Mouse (Mus musculus) liver, embryonic 14.5 days (tissue): Measurements from ENCODE around the gene Fam151a. TPM values are rescaled to one million over a fixed set of nuclear protein-coding genes. Genes with fewer than 3 reads are reported as not detected.

ENCODE experiments used
- ATAC-seq: fragments of 200-750 bp; cut with Nextera tagmentation; 2 replicates; pipeline ENCODE4 v1.8.0; 2017; ENCODE audit warnings: moderate number of reproducible peaks, mild to moderate bottlenecking, moderate library complexity; ENCODE audit not compliant: insufficient read depth
- DNase-seq, 3 experiments: peaks; one replicate each; pipeline ENCODE4 v3.0.0-alpha.2; 2012 to 2013; ENCODE audit warnings: low read depth in 3 of 3, low spot score in 3 of 3
- H3K27ac ChIP-seq: fragments of 300-500 bp; sonication (generic); 2 replicates; pipeline ENCODE4 v1.5.1; 2014; ENCODE audit warnings: moderate library complexity, mild to moderate bottlenecking, control low read depth, inconsistent platforms
- H3K27me3 ChIP-seq: fragments of 300-500 bp; sonication (generic); 2 replicates; pipeline ENCODE4 v1.6.1; 2014; ENCODE audit warnings: mild to moderate bottlenecking, low read length, moderate library complexity; ENCODE audit not compliant: control insufficient read depth, insufficient read depth
- H3K36me3 ChIP-seq: fragments of 300-500 bp; sonication (generic); replicated peaks from 2 replicates; pipeline ENCODE4 v1.6.1; 2014; ENCODE audit warnings: low read depth; ENCODE audit not compliant: control insufficient read depth, insufficient read depth
- H3K4me1 ChIP-seq, 2 experiments: fragments of 200-500 bp in 1 of 2; fragments of 300-500 bp in 1 of 2; sonication (generic) in 1 of 2; replicated peaks; 2 replicates each; pipeline ENCODE4 v1.6.1; 2012 to 2014; ENCODE audit warnings: antibody characterized with exemption in 1 of 2, inconsistent platforms in 1 of 2, low read length in 1 of 2; ENCODE audit not compliant: control insufficient read depth in 2 of 2, insufficient read depth in 2 of 2
- H3K4me2 ChIP-seq: fragments of 300-500 bp; sonication (generic); 2 replicates; pipeline ENCODE4 v1.6.1; 2014; ENCODE audit warnings: low read depth, mild to moderate bottlenecking, control low read depth, moderate library complexity
- H3K4me3 ChIP-seq, 2 experiments: fragments of 200-500 bp in 1 of 2; fragments of 300-500 bp in 1 of 2; sonication (generic) in 1 of 2; 2 replicates each; pipeline ENCODE4 v1.5.1; 2012 to 2014; ENCODE audit warnings: low read depth in 2 of 2, low read length in 2 of 2, mild to moderate bottlenecking in 2 of 2, control low read depth in 1 of 2, inconsistent platforms in 1 of 2, moderate library complexity in 1 of 2; ENCODE audit not compliant: insufficient read depth in 1 of 2
- H3K9ac ChIP-seq: fragments of 300-500 bp; sonication (generic); replicated peaks from 2 replicates; pipeline ENCODE4 v1.6.1; 2014; ENCODE audit warnings: mild to moderate bottlenecking, control low read depth, moderate library complexity
- H3K9me3 ChIP-seq: fragments of 300-500 bp; sonication (generic); 2 replicates; pipeline ENCODE4 v1.6.1; 2016; ENCODE audit warnings: low read length, mixed read lengths; ENCODE audit not compliant: control insufficient read depth
- CTCF ChIP-seq: IDR thresholded peaks from 2 replicates; pipeline ENCODE4 v1.5.1; 2016; ENCODE audit warnings: antibody characterized with exemption, low read depth, control low read depth
- EP300 ChIP-seq: IDR thresholded peaks from 2 replicates; pipeline ENCODE4 v1.6.1; 2016; ENCODE audit warnings: antibody characterized with exemption, low read depth
- WGBS: fragments of 180-500 bp; shearing (Covaris S2); extraction: QIAGEN DNeasy Blood & Tissue Kit; methylation state at CpG from one replicate; pipeline ENCODE4 v1.1.7; 2014; ENCODE audit not compliant: insufficient replicate concordance; 5-methylcytosine and 5-hydroxymethylcytosine counted together
- polyA plus RNA-seq, 2 experiments: library from polyadenylated mRNA; depleted of rRNA in 1 of 2; stranded (reverse) in 1 of 2; unstranded in 1 of 2; fragments of >200 nt; fragmentation: Nextera tagmentation in 1 of 2; extraction: Ambion mirVana in 1 of 2; gene quantifications; 2 replicates each; pipeline versions ENCODE4 v1.2.1 to v1.2.3; 2012 to 2014

The Fam151a gene
- polyA plus RNA-seq, 2 experiments = 0.03 TPM; not detected in 1

DNA sequence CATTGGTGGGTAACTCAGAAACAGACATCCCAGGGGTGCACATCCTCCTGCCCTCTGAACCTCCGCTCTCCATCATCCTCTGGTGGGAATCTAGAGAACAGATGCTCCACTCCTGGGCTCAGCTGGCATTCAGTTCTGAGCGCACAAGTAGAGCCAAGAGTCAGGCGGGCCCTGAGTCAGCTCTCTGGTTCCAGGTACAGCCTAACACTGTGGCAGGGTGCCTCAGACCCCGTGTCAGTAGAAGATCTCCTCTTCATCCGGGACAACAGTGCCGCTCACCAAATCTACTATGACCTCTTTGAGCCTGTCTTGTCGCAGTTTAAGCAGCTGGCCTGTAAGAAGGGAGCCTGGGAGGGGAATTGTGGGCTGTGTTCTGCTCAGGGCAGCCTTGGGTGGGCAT, 12.2 kb downstream of the Fam151a start:
- H3K27ac ChIP-seq = no peak overlapping the region
- H3K4me1 ChIP-seq = no peaks in the 10 kb centered on the region
- no peak overlapping the region for H3K4me3 ChIP-seq
- no peak overlapping the region for H3K4me2 ChIP-seq
- H3K9me3 ChIP-seq = no peaks in the 10 kb centered on the region
- WGBS = 71% methylated on average over 7 of the region's 7 CpGs
- TF ChIP-seq EP300 (no peak), CTCF (no peak)
- DNase-seq (no peak), ATAC-seq (no peak)
- H3K9ac ChIP-seq = no peak overlapping the region
- no peaks in the 10 kb centered on the region for H3K36me3 ChIP-seq
- no peaks in the 10 kb centered on the region for H3K27me3 ChIP-seq

DNA sequence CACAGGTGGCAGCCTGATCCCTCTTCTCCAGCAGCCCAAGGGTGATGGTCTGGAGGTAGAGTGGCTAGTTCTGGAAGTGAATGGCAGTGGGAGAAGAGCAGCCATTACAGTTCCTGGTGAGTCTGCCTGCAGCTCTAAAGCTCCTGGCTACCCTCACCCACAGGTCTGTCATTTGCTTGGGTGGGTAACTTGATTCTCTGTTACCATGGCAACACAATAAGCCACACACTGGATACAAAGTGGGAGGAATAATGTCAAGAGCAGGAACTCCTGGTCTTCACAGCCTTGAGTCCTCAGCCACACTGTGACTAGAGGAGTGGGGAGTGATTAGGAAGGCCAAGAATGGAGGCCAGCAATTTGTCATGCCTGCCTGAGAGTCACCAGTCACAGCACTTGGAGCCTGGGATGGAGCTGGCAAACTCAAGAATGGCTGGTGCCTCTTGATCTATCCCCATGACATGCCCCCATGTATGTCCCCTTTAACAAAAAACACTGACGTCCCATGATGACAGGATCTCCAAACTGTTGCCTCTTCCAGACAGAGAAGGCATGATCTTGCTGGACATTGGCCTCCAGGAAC, 13.4 kb downstream of the Fam151a start:
- Histone ChIP-seq H3K9me3 (no peaks in the 10 kb centered on the region), H3K4me1 (no peaks in the 10 kb centered on the region), H3K27me3 (no peaks in the 10 kb centered on the region), H3K4me3 (no peak overlapping the region), H3K36me3 (no peaks in the 10 kb centered on the region), H3K27ac (no peak overlapping the region), H3K9ac (no peak overlapping the region), H3K4me2 (no peak overlapping the region)
- TF ChIP-seq CTCF (no peak), EP300 (no peak)
- no peak for DNase-seq
- WGBS = 58% methylated on average over 1 of the region's 1 CpGs
- no peak for ATAC-seq

DNA sequence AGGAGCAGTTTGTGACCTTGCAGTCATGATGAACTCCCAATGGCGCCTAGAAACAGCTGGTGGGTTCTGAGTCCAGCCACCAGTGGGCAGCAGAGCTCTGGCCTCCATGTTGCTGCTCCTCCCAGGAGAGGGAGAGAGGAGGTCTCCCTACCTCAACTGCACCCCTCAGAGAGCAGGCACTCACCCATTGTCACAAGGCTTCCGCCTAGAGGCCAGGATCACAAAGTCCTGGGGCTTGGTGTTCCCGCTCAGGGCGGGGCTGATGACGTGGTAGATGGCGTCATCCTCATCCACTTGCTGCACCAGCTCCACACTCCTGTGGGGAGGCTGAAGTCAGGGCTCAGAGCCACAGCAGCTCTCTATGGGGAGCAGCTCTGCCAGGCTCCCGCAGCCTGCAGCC, 16.0 kb downstream of the Fam151a start:
- H3K9ac ChIP-seq = no peak overlapping the region
- no peak overlapping the region for H3K27ac ChIP-seq
- no peak overlapping the region for H3K4me2 ChIP-seq
- 0 out of 2 replicates have a peak, but pooled peaks have one; percentile 51 for ATAC-seq
- H3K9me3 ChIP-seq = no peaks in the 10 kb centered on the region
- TF ChIP-seq CTCF (peak; percentile 87), EP300 (no peak)
- no peaks in the 10 kb centered on the region for H3K36me3 ChIP-seq
- no peaks in the 10 kb centered on the region for H3K27me3 ChIP-seq
- 19% methylated on average over 7 of the region's 7 CpGs for WGBS
- H3K4me3 ChIP-seq = no peak overlapping the region
- DNase-seq = peak in 2 of 3 experiments; percentile 7 to 24
- no peaks in the 10 kb centered on the region for H3K4me1 ChIP-seq

DNA sequence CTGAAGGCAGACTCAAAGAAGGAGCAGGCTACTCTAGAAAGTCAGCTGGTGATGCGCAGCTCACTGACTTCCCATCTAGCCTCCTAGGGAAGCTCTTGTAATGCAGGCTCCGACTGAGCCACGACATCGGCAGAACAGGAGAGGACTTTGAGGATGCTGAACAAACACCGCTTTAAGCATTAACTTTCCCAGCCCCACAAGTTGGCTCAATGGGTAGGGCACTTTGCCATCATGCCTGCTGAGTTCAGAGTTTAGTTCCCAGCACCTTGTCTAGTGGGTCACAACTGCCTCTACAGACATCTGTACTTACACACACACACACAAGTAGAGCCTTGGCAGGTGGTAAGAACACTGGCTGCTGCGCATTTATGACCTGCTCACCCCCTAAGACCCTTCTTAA, 18.0 kb downstream of the Fam151a start:
- Histone ChIP-seq H3K4me2 (no peak overlapping the region), H3K9ac (no peak overlapping the region), H3K27ac (no peak overlapping the region), H3K4me3 (no peak overlapping the region), H3K27me3 (no peaks in the 10 kb centered on the region), H3K36me3 (no peaks in the 10 kb centered on the region; the same call in 1 of the 2 replicates), H3K4me1 (no peaks in the 10 kb centered on the region), H3K9me3 (no peaks in the 10 kb centered on the region)
- 83% methylated on average over 6 of the region's 6 CpGs for WGBS
- DNase-seq (no peak), ATAC-seq (no peak)
- TF ChIP-seq EP300 (no peak), CTCF (no peak)

DNA sequence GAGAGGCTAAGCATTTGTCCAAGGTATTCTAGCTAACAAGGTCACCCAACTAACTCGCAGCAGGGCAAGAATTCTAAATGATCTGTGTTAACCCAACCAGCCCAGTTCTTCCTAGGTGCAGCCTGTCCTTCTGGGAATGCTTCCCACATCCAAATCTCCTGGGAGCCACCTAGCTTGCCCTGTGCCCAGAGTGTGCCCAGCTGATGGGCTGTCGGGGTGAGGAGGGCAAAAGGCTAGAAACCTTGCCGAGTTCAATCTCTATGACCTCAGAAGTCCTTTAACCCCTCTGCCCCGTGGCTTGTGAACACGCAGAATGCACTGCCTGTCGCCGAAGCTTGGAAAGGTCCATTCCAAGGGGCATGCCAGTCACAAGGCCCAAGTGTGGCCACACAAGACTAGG, 30.5 kb downstream of the Fam151a start:
- DNase-seq = no peak
- 79% methylated on average over 7 of the region's 7 CpGs for WGBS

More for the DNA sequence above, 30.5 kb downstream of the Fam151a start:
- Histone ChIP-seq H3K4me1 (no peaks in the 10 kb centered on the region), H3K27me3 (no peaks in the 10 kb centered on the region), H3K9ac (no peak overlapping the region), H3K4me3 (no peak overlapping the region), H3K27ac (no peak overlapping the region), H3K9me3 (no peaks in the 10 kb centered on the region), H3K4me2 (no peak overlapping the region), H3K36me3 (no peaks in the 10 kb centered on the region)
- no peak for ATAC-seq
- TF ChIP-seq CTCF = no peak
- TF ChIP-seq EP300 = no peak
